Mouse (Mus musculus) heart, embryonic 13.5 days (tissue): Measurements from ENCODE around the gene H2-Ke6. TPM values are rescaled to one million over a fixed set of nuclear protein-coding genes. Genes with fewer than 3 reads are reported as not detected.

Experiments used
- ATAC-seq: fragments of 200-750 bp; cut with Nextera tagmentation; 2 replicates; pipeline ENCODE4 v1.8.0; 2017; ENCODE audit warnings: moderate TSS enrichment; ENCODE audit not compliant: insufficient number of reproducible peaks, low FRiP score, low TSS enrichment; ENCODE audit errors: extremely low read depth
- H3K27ac ChIP-seq: fragments of 300-500 bp; sonication (generic); replicated peaks from 2 replicates; pipeline ENCODE4 v1.5.1; 2015; ENCODE audit warnings: moderate library complexity, mild to moderate bottlenecking, inconsistent platforms
- H3K27me3 ChIP-seq: fragments of 300-500 bp; sonication (generic); replicated peaks from 2 replicates; pipeline ENCODE4 v1.6.1; 2015; ENCODE audit warnings: mild to moderate bottlenecking, inconsistent platforms
- H3K36me3 ChIP-seq: fragments of 300-500 bp; sonication (generic); 2 replicates; pipeline ENCODE4 v1.6.1; 2015; ENCODE audit warnings: mild to moderate bottlenecking, inconsistent platforms
- H3K4me1 ChIP-seq: fragments of 300-500 bp; sonication (generic); 2 replicates; pipeline ENCODE4 v1.6.1; 2015; ENCODE audit warnings: inconsistent platforms
- H3K4me2 ChIP-seq: fragments of 300-500 bp; sonication (generic); 2 replicates; pipeline ENCODE4 v1.6.1; 2015; ENCODE audit warnings: inconsistent platforms, mild to moderate bottlenecking, moderate library complexity
- H3K4me3 ChIP-seq: fragments of 300-500 bp; sonication (generic); 2 replicates; pipeline ENCODE4 v1.5.1; 2015; ENCODE audit warnings: moderate library complexity, mild to moderate bottlenecking, inconsistent platforms
- H3K9ac ChIP-seq: fragments of 300-500 bp; sonication (generic); 2 replicates; pipeline ENCODE4 v1.6.1; 2015; ENCODE audit warnings: inconsistent platforms, mild to moderate bottlenecking, moderate library complexity
- H3K9me3 ChIP-seq: fragments of 300-500 bp; sonication (generic); 2 replicates; pipeline ENCODE4 v1.6.1; 2016; ENCODE audit warnings: inconsistent platforms
- WGBS: fragments of 180-500 bp; shearing (Covaris S2); methylation state at CpG from one replicate; pipeline ENCODE4 v1.1.7; 2015; ENCODE audit warnings: mixed read lengths; 5-methylcytosine and 5-hydroxymethylcytosine counted together
- polyA plus RNA-seq: library from polyadenylated mRNA; unstranded; fragments of >200 nt; fragmentation: Nextera tagmentation; extraction: Ambion mirVana; gene quantifications from 2 replicates; pipeline ENCODE4 v1.2.1, GENCODE M21; 2015

H2-Ke6 gene
- polyA plus RNA-seq, 1 experiment from 2014 or later = 37.7 TPM

DNA sequence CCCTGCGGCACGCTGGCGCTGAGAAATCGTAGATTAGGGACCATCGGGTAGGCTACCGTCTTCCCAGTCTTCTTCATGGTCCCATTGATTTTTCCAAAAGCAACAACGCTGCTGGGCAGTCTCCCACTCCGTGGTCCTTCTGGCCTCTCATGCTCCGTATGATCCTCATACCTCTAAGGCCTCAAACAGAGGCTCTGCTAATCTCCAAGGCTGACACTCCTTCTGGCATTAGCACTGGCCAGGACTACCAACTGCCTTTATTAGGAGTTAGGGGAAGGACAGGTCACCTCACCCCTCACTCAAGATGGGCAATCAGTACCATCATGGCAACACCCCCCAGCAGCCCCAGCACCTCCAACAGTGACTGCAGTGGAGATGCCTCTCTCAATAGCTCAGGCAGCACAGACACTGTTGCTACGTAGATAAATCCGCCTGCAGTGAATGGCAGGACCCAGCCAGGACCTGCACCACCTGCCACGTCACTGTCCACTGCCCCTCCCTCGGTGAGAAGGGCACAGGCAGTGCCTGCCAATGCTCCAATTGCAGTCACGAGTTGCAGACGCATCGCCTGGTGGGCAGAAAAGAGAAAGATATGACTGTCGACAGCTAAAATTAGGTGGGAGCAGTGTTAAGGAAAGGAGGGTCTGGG is 765 bp upstream of the H2-Ke6 start:
- no peaks in the 10 kb centered on the region for H3K9me3 ChIP-seq
- 71% methylated on average over 17 of the region's 17 CpGs for WGBS
- peaks cover 27% of the 10 kb centered on the region for H3K36me3 ChIP-seq
- no peak for ATAC-seq
- H3K4me2 ChIP-seq = peak overlapping the region; percentile 98
- H3K27me3 ChIP-seq = no peaks in the 10 kb centered on the region
- peak overlapping the region; percentile 58; the same call in 1 of the 2 replicates for H3K9ac ChIP-seq
- H3K27ac ChIP-seq = peak overlapping the region; percentile 79; the same call in 1 of the 2 replicates
- peaks cover 71% of the 10 kb centered on the region for H3K4me1 ChIP-seq
- H3K4me3 ChIP-seq = peak overlapping the region; percentile 87

DNA sequence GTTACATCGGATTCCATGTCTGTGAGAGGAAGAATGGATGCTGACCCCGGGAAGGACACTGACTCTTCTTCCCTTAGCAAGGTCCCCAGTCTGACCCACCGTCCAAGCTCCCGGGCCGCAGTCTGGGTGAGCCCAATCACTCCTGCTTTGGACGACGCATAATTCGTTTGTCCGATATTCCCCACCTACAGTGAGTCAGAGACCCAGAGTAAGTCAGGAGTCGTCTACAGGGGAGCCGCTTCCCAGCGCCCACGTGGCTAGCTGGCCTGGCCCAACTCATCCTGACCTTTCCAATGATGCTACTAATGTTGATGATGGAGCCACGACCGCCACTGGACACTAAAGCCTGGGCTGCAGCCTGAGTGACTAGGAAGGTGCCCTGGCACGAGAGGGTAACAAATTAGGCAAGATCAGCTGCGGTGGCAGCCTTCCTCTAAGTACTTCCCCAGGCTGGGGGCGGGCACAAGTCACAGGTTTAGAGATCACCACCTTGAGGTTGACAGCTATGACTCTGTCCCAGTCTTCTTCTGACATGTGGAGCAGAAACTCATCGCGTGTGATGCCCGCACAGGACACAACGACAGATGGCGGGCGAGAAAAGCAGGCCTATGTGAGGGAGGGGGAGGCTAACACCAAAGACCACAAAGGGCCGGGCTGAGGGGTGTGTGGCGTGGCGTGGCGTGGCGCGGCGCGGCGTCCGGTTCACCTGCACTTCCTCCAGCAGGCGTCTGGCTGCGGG is 774 bp downstream of the H2-Ke6 start:
- Histone ChIP-seq H3K9me3 (no peaks in the 10 kb centered on the region), H3K27ac (peak overlapping the region; percentile 79), H3K9ac (peak overlapping the region; percentile 88), H3K36me3 (peaks cover 36% of the 10 kb centered on the region), H3K4me3 (peak overlapping the region; percentile 87), H3K4me1 (peaks cover 61% of the 10 kb centered on the region), H3K27me3 (no peaks in the 10 kb centered on the region), H3K4me2 (peak overlapping the region; percentile 98)
- no peak for ATAC-seq
- WGBS = 10% methylated on average over 36 of the region's 36 CpGs

DNA sequence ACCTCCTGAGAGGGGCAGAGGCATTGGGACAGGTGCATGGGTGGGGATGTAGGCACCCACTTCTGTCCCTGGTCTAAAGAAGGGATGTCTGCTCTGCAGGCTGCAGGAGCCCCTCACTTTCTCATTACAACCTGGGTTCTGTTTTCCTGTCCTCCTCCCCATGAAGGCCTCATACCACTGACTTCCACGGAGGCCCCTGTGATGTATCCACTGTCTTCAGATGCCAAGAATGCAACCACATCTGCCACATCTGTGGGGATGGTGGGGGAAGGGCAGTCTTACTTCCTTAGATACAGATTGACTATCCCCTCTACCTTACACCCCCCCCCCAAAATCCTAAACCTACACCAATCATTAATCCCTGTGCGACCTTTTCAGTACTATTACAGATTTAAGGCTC is 1.6 kb downstream of the H2-Ke6 start:
- 46% methylated on average over 2 of the region's 2 CpGs for WGBS
- Histone ChIP-seq H3K4me1 (peaks cover 61% of the 10 kb centered on the region), H3K4me3 (peak overlapping the region; percentile 87), H3K36me3 (peaks cover 45% of the 10 kb centered on the region), H3K9ac (peak overlapping the region; percentile 88; the same call in 1 of the 2 replicates), H3K9me3 (no peaks in the 10 kb centered on the region), H3K4me2 (peak overlapping the region; percentile 98), H3K27me3 (no peaks in the 10 kb centered on the region), H3K27ac (no peak overlapping the region)
- ATAC-seq = no peak

GRCm38 (mm10) chr17:34025756-34026151 is 2.1 kb downstream of the H2-Ke6 start:
- Histone ChIP-seq H3K27ac (no peak overlapping the region), H3K4me3 (peak overlapping the region; percentile 87), H3K9ac (peak overlapping the region; percentile 97), H3K4me2 (peak overlapping the region; percentile 98), H3K9me3 (no peaks in the 10 kb centered on the region), H3K27me3 (no peaks in the 10 kb centered on the region), H3K4me1 (peaks cover 60% of the 10 kb centered on the region), H3K36me3 (peaks cover 50% of the 10 kb centered on the region)
- no peak for ATAC-seq
- WGBS = 16% methylated on average over 7 of the region's 7 CpGs

- Histone ChIP-seq H3K4me2 (peak overlapping the region; percentile 98), H3K27me3 (no peaks in the 10 kb centered on the region), H3K36me3 (peaks cover 54% of the 10 kb centered on the region), H3K9me3 (peaks cover 2% of the 10 kb centered on the region), H3K27ac (peak overlapping the region; percentile 88), H3K4me3 (peak overlapping the region; percentile 87), H3K9ac (peak overlapping the region; percentile 97), H3K4me1 (peaks cover 53% of the 10 kb centered on the region)
- WGBS = under 1% methylated on average over 57 of the region's 57 CpGs
- 0 out of 2 replicates have a peak, but pooled peaks have one; percentile 0 for ATAC-seq
Measured at GRCm38 (mm10) chr17:34024861-34025755, 2.8 kb downstream of the H2-Ke6 start.

DNA sequence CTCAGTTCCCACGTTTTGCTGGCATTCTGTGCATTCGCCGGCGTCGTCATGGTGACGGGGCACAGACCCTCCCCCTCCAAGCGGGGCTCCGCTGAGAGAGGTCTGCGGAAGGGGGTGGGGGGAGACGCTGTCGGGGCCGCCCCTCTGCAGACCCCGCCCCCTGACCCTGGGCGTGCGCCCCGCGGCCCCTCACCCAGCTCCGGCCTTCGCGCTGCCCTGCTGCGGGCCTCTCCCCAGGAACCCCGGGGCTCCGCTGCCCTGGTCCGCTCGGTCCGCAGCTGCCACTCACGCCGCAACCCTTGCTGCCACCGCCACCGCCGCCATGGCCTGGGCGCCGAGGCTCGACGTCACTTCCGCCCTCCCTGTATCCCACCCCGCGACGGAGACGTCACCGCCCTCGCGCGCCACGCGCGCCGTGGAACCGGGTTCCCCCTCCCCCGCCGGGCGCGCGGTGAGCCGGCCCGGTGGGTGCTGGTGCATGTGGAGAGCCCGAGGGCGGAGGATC is 3.5 kb downstream of the H2-Ke6 start, which contains the start of gene Ring1:
TSS of gene Ring1 (minus strand) at position 364 of the 505 bp plus-strand sequence.
- Histone ChIP-seq H3K27ac (peak within 1 kb of the TSS; percentile 88), H3K4me3 (peak within 1 kb of the TSS; percentile 87), H3K36me3 (peaks cover 49% of the 10 kb centered on the region), H3K4me2 (peak within 1 kb of the TSS; percentile 98), H3K4me1 (peaks cover 46% of the 10 kb centered on the region), H3K9me3 (peaks cover 10% of the 10 kb centered on the region), H3K9ac (peak within 1 kb of the TSS; percentile 97), H3K27me3 (no peaks in the 10 kb centered on the region)
- 0% methylated on average over 49 of the region's 58 CpGs for WGBS
- peak; percentile 42; the same call in 1 of the 2 replicates for ATAC-seq

DNA sequence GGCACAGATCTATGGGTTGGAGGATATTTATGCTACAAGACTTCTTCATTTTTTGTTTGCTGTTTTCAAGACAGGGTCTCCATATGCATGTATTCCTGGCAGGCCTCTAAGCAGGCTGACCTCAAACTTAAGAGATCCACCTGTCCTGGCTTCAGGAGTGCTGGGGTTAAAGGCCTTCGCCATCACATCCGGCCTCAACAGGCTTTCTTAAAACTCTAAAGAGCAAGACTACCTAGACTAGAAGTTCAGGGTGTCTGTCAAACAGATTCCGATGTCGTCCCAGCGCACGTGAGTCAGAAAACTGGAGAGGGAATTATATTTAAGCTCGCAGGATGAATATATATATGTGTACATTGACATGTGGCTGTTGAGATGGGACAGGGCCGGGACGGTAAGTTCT is 4.2 kb downstream of the H2-Ke6 start:
- peaks cover 16% of the 10 kb centered on the region for H3K9me3 ChIP-seq
- ATAC-seq = no peak
- peak overlapping the region; percentile 88; the same call in 1 of the 2 replicates for H3K27ac ChIP-seq
- peak overlapping the region; percentile 87 for H3K4me3 ChIP-seq
- peak overlapping the region; percentile 97 for H3K9ac ChIP-seq
- H3K4me1 ChIP-seq = peaks cover 39% of the 10 kb centered on the region
- H3K27me3 ChIP-seq = no peaks in the 10 kb centered on the region
- H3K36me3 ChIP-seq = peaks cover 42% of the 10 kb centered on the region
- H3K4me2 ChIP-seq = peak overlapping the region; percentile 98
- WGBS = 61% methylated on average over 9 of the region's 9 CpGs

- ATAC-seq = no peak
- Histone ChIP-seq H3K27me3 (no peaks in the 10 kb centered on the region), H3K27ac (no peak overlapping the region), H3K36me3 (peaks cover 35% of the 10 kb centered on the region), H3K9me3 (peaks cover 16% of the 10 kb centered on the region), H3K4me1 (peaks cover 32% of the 10 kb centered on the region), H3K4me2 (no peak overlapping the region), H3K4me3 (no peak overlapping the region), H3K9ac (no peak overlapping the region)
- 93% methylated on average over 20 of the region's 20 CpGs for WGBS
Measured at GRCm38 (mm10) chr17:34022987-34023386, 4.9 kb downstream of the H2-Ke6 start.

DNA sequence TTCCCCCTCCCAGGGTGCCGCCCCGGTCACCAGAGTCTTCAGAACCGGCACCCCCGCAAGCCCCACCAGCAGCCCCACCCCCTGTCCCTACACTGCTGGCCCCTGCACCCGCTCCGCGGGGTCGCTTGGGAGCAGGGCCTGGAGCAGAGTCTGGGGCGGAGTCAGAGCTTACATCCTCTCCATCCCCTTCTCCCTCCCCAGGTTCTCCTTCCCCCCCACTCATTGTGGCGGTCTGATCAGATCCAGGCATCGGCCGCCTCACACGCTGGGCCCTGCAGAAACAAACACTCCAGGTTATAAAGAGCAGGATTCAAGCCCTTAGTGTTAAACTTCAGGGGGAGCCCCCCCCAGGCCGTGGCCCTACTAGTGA is 5.5 kb downstream of the H2-Ke6 start:
- 85% methylated on average over 14 of the region's 14 CpGs for WGBS
- no peak for ATAC-seq
- no peak overlapping the region for H3K9ac ChIP-seq
- peaks cover 16% of the 10 kb centered on the region for H3K9me3 ChIP-seq
- no peaks in the 10 kb centered on the region for H3K27me3 ChIP-seq
- no peak overlapping the region for H3K27ac ChIP-seq
- no peak overlapping the region for H3K4me3 ChIP-seq
- H3K4me1 ChIP-seq = peaks cover 30% of the 10 kb centered on the region
- no peak overlapping the region for H3K4me2 ChIP-seq
- peaks cover 34% of the 10 kb centered on the region for H3K36me3 ChIP-seq

GRCm38 (mm10) chr17:34021539-34022413 is 6.1 kb downstream of the H2-Ke6 start:
- peaks cover 18% of the 10 kb centered on the region for H3K9me3 ChIP-seq
- H3K4me3 ChIP-seq = no peak overlapping the region
- H3K27me3 ChIP-seq = no peaks in the 10 kb centered on the region
- ATAC-seq = no peak
- no peak overlapping the region for H3K4me2 ChIP-seq
- H3K27ac ChIP-seq = no peak overlapping the region
- WGBS = 92% methylated on average over 23 of the region's 23 CpGs
- H3K9ac ChIP-seq = no peak overlapping the region
- peaks cover 24% of the 10 kb centered on the region for H3K4me1 ChIP-seq
- H3K36me3 ChIP-seq = peaks cover 34% of the 10 kb centered on the region
